Mouse (Mus musculus): ENCODE measurements around the gene Iffo2. TPM values are rescaled to one million over a fixed set of nuclear protein-coding genes. Genes with fewer than 3 reads are reported as not detected.
A peak's percentile ranks its signal among the peaks of the same experiment; 100 is the strongest.

The Iffo2 gene
- total and polyA plus RNA-seq, 3 experiments: 0.38 to 3.0 (median 0.60) TPM

DNA sequence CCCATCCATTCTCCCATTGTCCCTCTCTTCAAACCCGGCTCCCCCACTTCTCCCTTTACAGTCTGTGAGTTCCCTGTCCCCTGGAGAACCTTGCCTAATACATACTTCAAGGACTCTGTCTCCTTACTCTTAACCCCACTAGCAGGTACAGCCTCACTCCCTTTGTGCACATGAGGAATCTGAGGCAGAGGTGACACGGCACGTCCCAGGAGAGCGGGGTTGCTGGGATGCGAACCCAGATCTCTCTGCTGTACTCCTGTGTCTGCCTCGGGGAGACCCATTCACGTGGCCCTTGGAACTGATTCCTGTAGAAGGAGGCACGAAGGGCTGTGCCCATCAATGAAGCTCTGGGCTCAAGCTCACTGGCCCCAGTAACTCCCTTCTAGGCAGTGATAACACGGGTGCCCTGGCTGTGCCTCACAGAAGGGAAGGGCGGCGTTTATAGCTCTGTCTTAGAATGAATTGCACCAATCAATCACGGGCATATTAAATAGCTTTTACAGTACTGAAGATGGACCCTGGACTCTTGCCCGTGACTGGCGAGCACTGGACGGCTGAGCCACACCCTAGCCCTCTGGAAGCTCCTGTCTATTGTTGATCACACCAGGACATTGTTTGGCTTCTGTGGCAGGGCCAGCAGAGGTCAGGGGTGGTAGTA is 119.9 kb downstream of the Iffo2 start:
- no peak for TF ChIP-seq NRF1 (IDR thresholded peaks at IDR 0.05; ENCODE audit: low read depth, low read length)
- no peak for TF ChIP-seq ZC3H11A (IDR thresholded peaks at IDR 0.05; ENCODE audit: low read depth, low read length)
- TF ChIP-seq SMC3 (IDR thresholded peaks at IDR 0.05; ENCODE audit: low read depth, low read length): no peak
- no peak for TF ChIP-seq GABPA (IDR thresholded peaks at IDR 0.05; ENCODE audit: insufficient replicate concordance, low read depth, low read length)
- dilution Hi-C loops (cut with MboI; ENCODE audit: extremely low pct_ligation_motif_present, extremely low pct_unique_long_range_greater_than_20kb, low sequenced_read_pairs): no loop called here
- in situ Hi-C loops (cut with MboI; ENCODE audit: low pct_ligation_motif_present, low pct_unique_long_range_greater_than_20kb, low sequenced_read_pairs): no loop called here

DNA sequence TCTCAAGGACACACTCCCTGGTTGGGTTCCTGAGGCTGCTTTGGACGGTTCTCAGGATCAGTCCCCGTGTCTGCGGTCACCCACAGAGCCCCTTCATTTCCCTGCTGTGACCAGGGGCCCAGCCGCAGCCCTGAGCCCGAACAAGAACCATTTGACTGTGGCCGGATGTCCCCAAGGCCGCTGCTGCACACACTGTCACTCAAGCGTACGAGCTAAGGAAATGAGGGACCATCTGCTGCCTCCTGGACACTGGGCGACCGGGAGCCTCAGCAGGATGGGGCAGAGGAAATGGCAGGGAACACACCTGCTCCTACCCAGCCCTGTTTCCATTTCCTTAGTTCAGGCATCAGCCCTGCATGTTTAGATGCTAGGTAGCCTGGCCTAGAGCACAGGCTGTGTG is 120.6 kb downstream of the Iffo2 start:
- dilution Hi-C loops (cut with MboI; ENCODE audit: extremely low pct_ligation_motif_present, extremely low pct_unique_long_range_greater_than_20kb, low sequenced_read_pairs) (no loop called here), in situ Hi-C loops (cut with MboI; ENCODE audit: low pct_ligation_motif_present, low pct_unique_long_range_greater_than_20kb, low sequenced_read_pairs) (no loop called here)
- Histone ChIP-seq H3K9me3 (replicated peaks; ENCODE audit: low read length) (peaks cover 3% of the 10 kb centered on the region), H3K9ac (ENCODE audit: insufficient read depth, low read depth) (no peak overlapping the region), H3K4me3 (replicated peaks in 1 of 3; ENCODE audit: low read depth in 2 of 3, low read length in 2 of 3, poor library complexity in 1 of 3) (no peak overlapping the region), H3K36me3 (replicated peaks in 1 of 2; ENCODE audit: control insufficient read depth in 1 of 2, insufficient read depth in 1 of 2, low read length in 1 of 2) (peaks cover 9 to 13% of the 10 kb centered on the region in 2 experiments), H3K27me3 (replicated peaks) (peaks cover 49% of the 10 kb centered on the region), H3K79me2 (replicated peaks; ENCODE audit: control insufficient read depth, extremely low read depth, insufficient read depth, poor library complexity, severe bottlenecking) (no peaks in the 10 kb centered on the region), H3K27ac (ENCODE audit: insufficient read depth, low read depth) (no peak overlapping the region), H3K4me2 (ENCODE audit: insufficient read depth, low read depth, poor library complexity, severe bottlenecking) (no peak overlapping the region), H3K4me1 (ENCODE audit: control insufficient read depth in 1 of 2, insufficient read depth in 2 of 2) (peaks cover 8 to 16% of the 10 kb centered on the region in 2 experiments; a peak in 3 of 4 replicates)
- peak; percentile 44 for DNase-seq (ENCODE audit: extremely low read depth)
- TF ChIP-seq TCF12 (IDR thresholded peaks at IDR 0.05; ENCODE audit: low read depth, low read length) (peak; percentile 71), ZMIZ1 (IDR thresholded peaks at IDR 0.05; ENCODE audit: low read depth, low read length) (no peak), EP300 (IDR thresholded peaks at IDR 0.05; ENCODE audit: low read length) (peak; percentile 39; the same call in 1 of the 2 replicates), IRF4 (IDR thresholded peaks at IDR 0.05; ENCODE audit: low read depth, low read length) (peak; percentile 50), ELF1 (IDR thresholded peaks at IDR 0.05; ENCODE audit: low read depth, low read length) (no peak), SIN3A (IDR thresholded peaks at IDR 0.05; ENCODE audit: low read length) (no peak), MAFK (IDR thresholded peaks at IDR 0.05; ENCODE audit: insufficient replicate concordance, low read length) (peak; percentile 90), ETS1 (conservative IDR thresholded peaks at IDR 0.05; ENCODE audit: low read depth, low read length) (0 out of 2 replicates have a peak, but pooled peaks have one; percentile 16), BHLHE40 (IDR thresholded peaks at IDR 0.05; ENCODE audit: low read depth, low read length) (peak; percentile 83)

More for the DNA sequence above, 119.9 kb downstream of the Iffo2 start:
- H3K4me2 ChIP-seq (ENCODE audit: insufficient read depth, low read depth, poor library complexity, severe bottlenecking): no peak overlapping the region
- no peak overlapping the region for H3K9ac ChIP-seq (ENCODE audit: insufficient read depth, low read depth)
- peaks cover 9 to 14% of the 10 kb centered on the region in 2 experiments for H3K36me3 ChIP-seq (replicated peaks in 1 of 2; ENCODE audit: control insufficient read depth in 1 of 2, insufficient read depth in 1 of 2, low read length in 1 of 2)
- peaks cover 3% of the 10 kb centered on the region for H3K9me3 ChIP-seq (replicated peaks; ENCODE audit: low read length)
- H3K4me1 ChIP-seq (ENCODE audit: control insufficient read depth in 1 of 2, insufficient read depth in 2 of 2): peaks cover 8 to 16% of the 10 kb centered on the region in 2 experiments; a peak in 3 of 4 replicates
- no peak overlapping the region for H3K4me3 ChIP-seq (replicated peaks in 1 of 3; ENCODE audit: low read depth in 2 of 3, low read length in 2 of 3, poor library complexity in 1 of 3)
- H3K27ac ChIP-seq (ENCODE audit: insufficient read depth, low read depth): no peak overlapping the region
- H3K27me3 ChIP-seq (replicated peaks): peaks cover 42% of the 10 kb centered on the region
- no peaks in the 10 kb centered on the region for H3K79me2 ChIP-seq (replicated peaks; ENCODE audit: control insufficient read depth, extremely low read depth, insufficient read depth, poor library complexity, severe bottlenecking)
- no peak for DNase-seq (ENCODE audit: extremely low read depth)
